Mouse (Mus musculus): Measurements from ENCODE around the gene Rnf151. TPM values are rescaled to one million over a fixed set of nuclear protein-coding genes. Genes with fewer than 3 reads are reported as not detected.

Gene Rnf151
- total RNA-seq, 2 experiments from 2014 or later: not detected

DNA sequence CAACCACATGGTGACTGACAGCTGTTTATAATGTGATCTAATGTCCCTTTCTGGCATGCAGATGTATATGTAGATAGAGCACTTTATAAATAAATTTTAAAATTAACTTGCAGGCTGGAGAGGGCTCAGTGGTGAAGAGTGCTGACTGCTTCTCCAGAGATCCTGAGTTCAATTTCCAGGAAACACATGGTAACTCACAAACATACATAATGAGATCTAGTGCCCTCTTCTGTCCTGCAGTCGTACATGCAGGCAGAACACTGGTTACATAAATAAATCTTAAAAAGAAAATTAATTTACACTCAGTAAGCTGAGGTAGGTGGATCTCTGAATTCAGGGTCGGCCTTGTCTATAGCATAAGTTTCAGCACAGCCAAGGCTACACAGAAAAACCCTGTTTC, 9.2 kb downstream of the Rnf151 start:
- no peak for DNase-seq (ENCODE audit: low spot score in 2 of 2)
- intact Hi-C loops (cut with DNase I): no loop called here

DNA sequence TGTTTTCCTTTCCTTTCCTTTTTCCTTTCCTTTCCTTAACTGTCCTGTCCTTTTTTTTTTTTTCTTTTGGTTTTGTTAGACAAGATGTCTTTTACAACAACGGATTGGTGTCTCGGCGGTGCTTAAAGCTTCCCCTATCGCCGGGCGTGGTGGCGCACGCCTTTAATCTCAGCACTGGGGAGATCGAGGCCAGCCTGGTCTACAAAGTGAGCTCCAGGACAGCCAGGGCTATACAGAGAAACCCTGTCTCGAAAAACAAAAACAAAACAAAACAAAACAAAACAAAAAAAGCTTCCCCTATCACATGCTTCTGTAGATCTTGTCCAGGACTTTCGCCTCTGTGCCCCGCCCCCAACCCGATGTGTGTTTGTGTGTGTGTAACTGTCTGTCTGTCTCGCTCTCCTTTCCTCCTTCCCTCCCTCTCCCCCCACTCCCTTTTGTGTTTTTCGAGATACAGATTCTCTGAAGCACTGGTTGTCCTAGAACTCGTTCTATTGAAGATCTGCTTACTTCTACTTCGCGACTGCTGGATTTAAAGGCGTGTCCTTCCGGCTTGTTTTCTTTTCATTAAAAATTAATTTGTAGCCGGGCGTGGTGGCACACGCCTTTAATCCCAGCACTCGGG, 9.9 kb downstream of the Rnf151 start:
- DNase-seq (ENCODE audit: low spot score in 2 of 2): no peak
- intact Hi-C loops (cut with DNase I): no loop called here

DNA sequence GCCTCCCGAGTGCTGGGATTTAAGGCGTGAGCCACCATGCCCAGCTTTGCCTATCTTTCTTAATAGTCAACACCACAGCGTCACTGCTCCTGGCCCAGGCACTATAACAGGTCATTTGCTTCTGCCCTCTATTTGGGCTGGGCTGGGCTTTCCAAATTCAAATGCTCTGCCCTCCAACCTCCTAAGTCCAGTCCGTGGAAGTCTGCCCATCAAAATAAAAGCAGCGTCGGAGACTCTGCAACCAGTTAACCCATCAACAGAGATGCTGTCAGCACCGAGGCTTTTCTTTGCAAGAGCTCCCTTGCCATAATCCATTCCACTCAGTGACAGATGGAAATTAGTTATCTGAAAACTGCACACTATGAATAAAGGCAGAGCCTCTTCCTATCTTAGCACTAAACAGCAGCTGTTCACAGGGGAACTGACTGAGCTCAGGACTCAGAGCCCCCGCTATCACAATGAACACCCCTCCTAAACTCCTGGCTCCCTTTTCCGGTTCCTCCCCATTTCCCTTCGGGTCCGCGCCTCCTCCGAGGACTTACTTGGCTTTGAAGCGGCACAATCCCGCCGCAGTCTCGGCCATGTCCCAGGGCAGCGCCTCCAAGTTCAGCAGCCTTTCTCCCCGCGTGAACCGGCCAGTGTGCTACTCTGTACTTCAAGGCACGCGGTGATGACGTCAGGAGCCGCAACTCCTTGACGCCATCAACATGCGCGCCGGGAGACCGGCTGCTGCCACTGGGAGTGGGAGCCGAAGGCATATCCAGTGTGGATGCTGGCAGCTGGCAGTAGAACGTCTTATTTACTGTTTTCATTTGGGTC, 10.7 kb downstream of the Rnf151 start, which contains the start of gene Tbl3:
Tbl3 (minus strand) TSS at position 679 of the 819 bp plus-strand sequence.
- intact Hi-C loops (cut with DNase I): no loop called here
- DNase-seq (ENCODE audit: low spot score in 2 of 2): peak; percentile 94 to 95

DNA sequence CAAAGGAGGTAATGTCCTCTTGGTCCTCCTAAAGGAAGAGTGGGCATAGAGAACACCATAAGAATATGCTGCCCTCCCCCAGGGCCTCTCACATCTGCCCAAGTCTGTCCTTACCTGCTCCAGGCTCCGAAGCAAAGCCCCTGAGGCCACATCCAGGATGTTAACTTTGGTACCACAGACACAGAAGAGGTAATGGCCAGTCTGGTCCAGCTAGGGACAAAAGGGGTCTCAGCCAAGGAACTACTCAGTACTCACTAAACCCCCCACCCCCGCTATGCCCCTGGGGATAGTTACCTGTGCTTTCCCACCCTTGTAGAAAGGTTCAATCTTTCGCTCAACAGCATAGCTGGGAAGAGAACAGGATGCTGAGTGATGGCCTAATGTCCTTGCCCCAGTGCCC, 12.0 kb downstream of the Rnf151 start:
- intact Hi-C loops (cut with DNase I): no loop called here
- no peak for DNase-seq (ENCODE audit: low spot score in 2 of 2)

DNA sequence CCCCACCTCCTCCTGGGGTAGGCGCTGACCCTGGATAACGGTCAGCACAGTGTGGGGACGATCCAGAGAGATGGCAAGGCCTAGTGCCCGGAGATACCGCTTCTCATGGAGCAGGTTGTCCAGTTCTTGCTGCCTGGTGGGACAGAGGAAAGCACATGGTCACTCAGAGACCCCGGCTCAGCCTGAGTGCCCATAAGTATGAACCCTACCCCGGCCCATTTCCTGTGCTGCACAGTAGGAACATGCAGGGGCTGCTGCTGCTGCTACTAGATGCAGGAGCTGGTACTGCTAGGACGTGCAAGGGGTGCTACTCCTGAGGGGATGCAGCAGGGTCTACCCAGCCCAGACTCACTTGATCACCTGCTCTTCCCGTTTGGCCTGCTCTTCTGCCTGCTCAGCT, 16.6 kb downstream of the Rnf151 start:
- intact Hi-C loops (cut with DNase I): no loop called here
- no peak for DNase-seq (ENCODE audit: low spot score in 2 of 2)

DNA sequence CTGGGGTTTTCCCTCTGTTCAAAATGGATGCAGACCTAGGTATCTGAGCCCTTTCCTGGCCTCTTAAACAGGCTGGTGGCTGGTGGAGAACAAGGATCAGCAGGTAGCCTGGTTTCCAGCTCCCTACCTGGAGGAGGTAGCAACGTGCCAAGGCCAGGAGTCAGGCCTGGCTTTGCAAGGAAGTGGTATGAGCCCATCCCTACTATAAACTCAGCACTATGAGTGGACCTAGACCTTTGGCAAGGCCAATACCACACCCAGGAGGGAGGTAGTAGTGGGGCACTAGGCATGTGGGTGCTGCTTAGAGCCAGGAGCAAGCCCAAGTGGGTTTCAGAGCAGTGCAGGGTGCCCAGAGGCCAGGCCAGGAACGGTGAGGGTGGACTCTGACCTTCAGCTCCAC, 18.4 kb downstream of the Rnf151 start:
- DNase-seq (ENCODE audit: low spot score in 2 of 2): no peak
- intact Hi-C loops (cut with DNase I): no loop called here

DNA sequence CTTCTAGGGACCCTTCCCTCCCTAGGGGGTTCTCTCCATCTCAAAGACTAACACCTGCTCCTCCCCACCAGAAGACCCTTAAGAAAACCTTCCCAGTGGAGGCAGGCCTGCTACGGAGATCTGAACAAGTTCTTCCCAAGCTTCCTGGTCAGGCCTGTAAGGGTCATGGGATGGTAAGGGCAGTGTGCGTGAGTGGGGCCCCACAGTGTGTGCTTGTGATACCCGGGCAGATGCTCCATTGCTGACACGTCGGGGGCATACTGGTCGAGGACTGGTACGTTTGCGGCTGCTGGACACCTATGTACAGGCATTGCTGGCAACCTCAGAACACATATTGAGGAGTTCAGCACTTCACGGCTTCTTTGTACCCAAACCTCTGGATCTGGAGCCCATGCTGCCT, 19.1 kb downstream of the Rnf151 start:
- DNase-seq (ENCODE audit: low spot score in 2 of 2): no peak
- intact Hi-C loops (cut with DNase I): no loop called here

DNA sequence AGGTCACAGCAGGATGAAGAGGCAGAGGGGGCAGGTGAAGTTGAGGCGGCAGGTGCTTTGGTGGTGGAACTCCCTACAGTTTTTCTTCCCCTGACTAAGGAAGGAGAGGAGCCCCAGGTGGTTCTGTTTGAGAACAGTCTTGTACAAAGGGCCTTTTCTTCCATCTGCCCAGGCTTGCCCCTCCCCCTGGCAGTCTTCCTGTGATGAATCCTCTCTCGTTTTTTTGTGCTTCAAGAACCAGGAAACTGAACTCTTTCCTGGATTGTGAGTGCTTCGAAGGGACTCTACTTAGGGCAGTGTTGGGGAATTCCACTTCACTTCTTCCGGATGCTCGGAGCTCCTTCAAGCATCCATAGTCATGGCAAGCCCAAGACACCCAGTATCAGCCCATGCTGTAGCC, 19.9 kb downstream of the Rnf151 start:
- no peak for DNase-seq (ENCODE audit: low spot score in 2 of 2)
- intact Hi-C loops (cut with DNase I): no loop called here

DNA sequence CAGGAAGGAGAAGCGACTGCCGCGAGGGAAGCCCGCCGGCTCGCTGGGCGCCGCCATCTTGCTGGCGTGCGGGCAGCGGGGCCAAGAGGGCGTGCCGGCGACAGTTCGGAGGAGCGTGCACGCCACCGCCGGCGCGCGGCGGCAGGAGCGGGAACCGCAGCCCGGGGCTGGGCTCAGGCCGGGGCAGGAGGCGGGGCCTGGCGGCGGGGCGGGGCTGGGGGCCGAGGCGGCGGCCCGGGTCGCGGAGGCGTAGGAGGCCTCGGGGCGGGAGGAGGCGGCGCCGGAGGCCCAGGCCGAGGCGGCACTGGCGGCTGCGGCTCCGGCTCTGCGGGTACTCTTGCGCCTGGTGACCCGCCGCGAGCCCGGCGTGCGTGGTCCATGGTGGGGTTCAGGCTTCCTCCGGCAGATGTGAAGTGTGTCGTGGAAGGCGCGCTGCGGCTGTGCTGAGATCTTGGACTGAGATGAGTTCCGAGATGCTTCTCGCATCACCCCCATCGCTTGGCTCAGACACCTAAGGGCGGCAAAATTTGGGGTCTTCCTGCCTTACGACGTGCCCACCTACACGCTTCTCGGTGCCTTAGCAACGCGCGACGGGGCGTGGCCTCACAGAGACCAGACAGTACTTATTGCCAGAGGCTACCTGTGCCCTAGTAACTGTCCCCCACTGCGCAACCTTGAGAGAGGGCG, 21.7 kb downstream of the Rnf151 start, which contains the start of the genes Gfer and Noxo1:
Gfer (minus strand) TSS at position 146 of the 687 bp plus-strand sequence.
Noxo1 (plus strand) TSS at position 224 of the 687 bp plus-strand sequence.
- DNase-seq (ENCODE audit: low spot score in 2 of 2): peak; percentile 81 to 87
- intact Hi-C loops (cut with DNase I): no loop called here

DNA sequence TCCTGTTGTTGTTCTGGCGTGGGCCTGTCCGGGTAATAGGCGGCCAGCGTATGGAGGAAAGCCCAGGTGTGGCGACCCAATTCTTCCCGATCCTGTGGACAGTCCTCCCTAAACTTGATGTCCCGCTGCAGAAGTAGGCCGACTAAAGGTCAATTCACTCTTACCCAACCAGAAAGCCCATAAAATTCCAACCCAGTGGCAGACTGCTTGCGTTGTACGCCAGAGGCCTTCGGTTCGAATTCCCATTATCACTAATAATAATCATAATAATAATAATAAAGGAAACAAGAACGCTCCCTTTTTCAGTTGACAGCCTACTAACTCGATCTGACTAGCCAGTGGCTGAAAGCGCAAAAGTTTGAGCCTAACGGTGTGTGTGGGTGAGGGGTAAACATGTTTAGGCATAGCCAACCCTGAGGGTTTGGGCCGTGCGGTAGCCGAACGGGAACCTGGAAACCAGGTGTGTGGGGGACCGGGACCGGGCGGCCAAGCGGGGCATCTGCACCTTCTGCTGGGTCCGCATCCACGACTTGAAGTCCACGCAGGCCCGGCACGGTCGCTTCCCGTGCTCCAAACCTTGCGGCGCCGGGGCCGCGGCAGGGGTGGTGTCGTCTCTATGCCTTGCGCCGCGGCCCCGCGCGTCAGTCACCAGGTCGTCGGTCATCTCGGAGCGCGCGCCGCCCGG, 22.4 kb downstream of the Rnf151 start:
- intact Hi-C loops (cut with DNase I): no loop called here
- DNase-seq (ENCODE audit: low spot score in 2 of 2): no peak

DNA sequence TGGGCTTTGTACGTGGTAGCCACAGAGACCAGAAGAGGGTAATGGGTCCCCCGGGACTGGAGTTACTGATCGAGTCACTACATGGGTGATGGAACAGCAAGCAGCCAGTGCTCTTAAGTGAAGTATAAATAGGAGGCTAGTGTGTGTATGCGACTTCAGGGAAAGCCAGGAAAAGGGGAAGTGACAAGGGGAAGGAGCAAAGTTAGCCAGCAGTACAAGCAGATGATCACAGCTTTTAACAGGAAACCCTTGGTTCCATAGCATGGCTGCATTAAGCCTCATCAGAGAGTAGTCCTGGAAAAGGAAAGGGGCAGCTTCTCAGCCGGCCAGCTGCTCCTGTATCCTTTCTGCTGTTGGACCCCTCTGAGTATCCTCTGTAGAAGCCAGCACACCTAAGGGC, 25.5 kb downstream of the Rnf151 start:
- DNase-seq (ENCODE audit: low spot score in 2 of 2): no peak
- intact Hi-C loops (cut with DNase I): no loop called here

DNA sequence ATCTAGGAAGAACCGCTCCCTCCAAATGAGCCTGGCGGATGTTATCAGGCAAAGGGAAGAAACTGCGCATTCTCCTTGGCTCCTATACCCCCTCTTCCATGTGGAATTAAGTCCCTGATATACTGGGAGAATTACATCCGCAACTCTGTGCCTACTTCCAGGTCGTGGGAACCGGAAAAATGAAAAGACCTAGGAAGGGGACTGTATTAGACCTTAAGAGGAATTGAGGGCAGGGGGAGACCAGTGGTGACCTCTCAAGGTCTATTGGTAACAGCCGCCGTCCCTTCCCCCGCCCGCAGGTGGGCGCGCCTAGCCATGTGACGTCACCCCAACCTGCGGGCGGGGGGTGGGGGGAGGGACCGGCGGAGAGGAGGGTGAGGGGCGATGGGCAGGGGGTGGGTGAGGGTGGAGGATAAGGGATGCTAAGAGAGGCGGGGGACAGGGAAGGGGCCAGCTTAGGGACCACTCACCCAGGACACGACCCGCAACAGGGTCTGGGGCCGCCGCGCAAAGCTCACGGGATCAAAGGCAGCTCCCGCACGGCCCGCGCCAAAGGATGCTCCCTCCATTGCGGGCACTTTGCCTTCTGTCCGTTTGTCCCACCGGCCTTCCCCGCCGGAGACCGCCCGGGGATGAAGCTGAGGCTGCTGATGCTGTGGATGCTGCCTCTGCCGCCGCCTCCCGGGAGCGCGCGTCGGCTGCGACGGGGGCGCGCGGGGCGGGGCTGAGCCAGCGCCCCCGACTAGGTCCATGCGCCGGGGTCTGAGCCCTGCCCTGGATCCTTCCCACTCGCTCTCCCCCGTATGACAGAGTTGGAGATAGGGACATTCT, 28.4 kb downstream of the Rnf151 start, which contains the start of gene Syngr3:
Syngr3 (minus strand) TSS at position 705 of the 831 bp plus-strand sequence.
- DNase-seq (ENCODE audit: low spot score in 2 of 2): peak; percentile 58 to 66
- intact Hi-C loops (cut with DNase I): no loop called here

DNA sequence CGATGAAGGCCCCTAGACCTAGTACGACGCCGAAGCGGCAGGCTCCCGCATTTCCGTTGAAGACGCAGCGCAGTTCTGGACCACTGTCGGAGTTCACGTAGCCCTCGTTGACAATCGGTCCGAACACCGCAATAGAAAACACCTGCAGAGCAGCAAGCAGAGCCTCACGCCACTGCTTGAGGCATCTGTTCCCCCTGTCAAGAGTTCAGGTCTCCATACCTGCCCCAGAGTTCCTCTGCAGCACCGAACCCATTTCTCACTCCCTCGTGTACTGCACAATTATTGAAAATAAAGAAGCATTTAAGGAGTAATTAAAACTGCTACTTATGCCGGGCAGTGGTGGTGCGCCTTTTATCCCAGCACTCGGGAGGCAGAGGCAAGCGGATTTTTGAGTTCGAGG, 30.3 kb downstream of the Rnf151 start:
- no peak for DNase-seq (ENCODE audit: low spot score in 2 of 2)
- intact Hi-C loops (cut with DNase I): no loop called here

DNA sequence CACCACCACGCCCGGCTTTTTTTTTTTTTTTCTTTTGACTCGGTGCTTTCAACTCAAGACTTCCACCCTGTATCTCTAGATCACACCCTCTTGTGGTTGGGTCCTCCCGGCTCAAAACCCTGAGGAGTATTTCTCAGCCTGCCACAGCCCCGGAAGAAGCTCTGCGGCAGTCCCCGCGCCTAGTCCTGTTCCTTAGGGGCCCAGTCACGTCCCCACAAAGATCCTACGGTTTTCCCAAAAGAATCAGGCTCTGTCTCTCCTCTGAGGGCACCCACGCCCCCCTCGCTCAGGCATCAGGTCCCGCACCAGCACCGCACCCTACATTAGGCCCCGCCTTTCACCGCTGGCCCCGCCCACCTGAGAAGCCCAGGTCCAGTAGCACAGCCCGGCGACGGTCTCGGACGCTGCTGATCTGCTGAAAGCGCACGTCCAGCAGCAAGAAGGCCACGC, 30.7 kb downstream of the Rnf151 start:
- no peak for DNase-seq (ENCODE audit: low spot score in 2 of 2)

DNA sequence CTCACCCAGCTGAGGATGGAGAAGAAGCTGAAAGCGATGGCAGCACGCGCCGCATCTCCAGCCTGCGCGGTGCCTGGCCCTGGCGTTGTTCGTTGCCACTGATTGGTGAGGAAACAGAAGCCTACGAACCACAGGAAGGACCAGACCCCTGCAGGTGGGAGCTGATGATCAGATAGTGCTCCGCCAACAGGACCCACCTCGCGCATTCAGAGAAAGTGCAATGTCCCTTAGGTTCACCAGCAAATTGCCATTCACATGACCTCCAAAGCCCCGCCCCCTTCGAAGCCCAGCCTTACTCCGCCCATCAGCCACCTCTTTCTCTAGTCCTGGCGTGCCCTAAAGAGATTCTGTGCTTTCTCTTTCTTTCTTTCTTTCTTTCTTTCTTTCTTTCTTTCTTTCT, 31.3 kb downstream of the Rnf151 start:
- no peak for DNase-seq (ENCODE audit: low spot score in 2 of 2)
- intact Hi-C loops (cut with DNase I): no loop called here

More for the DNA sequence above, 30.7 kb downstream of the Rnf151 start:
- intact Hi-C loops (cut with DNase I): no loop called here

DNA sequence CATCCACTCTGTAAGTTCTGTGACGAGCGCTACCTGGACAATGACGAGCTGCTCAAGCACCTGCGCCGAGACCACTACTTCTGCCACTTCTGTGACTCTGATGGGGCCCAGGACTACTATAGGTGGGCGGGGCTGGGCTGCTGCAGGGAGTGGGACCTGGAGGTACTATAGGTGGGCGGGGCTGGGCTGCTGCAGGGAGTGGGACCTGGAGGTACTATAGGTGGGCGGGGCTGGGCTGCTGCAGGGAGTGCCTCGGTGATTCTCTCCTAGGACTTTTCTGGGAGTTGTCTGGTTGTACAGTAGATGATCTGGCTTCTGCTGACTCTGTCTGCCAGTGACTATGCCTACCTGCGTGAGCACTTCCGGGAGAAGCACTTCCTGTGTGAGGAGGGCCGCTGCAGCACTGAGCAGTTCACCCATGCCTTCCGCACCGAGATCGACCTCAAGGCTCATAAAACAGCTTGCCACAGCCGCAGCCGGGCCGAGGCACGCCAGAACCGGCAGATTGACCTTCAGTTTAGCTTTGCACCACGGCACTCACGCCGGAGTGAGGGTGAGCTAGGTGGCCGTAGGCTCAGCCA, 40.3 kb downstream of the Rnf151 start:
- no peak for DNase-seq (ENCODE audit: low spot score in 2 of 2)
- intact Hi-C loops (cut with DNase I): no loop called here

DNA sequence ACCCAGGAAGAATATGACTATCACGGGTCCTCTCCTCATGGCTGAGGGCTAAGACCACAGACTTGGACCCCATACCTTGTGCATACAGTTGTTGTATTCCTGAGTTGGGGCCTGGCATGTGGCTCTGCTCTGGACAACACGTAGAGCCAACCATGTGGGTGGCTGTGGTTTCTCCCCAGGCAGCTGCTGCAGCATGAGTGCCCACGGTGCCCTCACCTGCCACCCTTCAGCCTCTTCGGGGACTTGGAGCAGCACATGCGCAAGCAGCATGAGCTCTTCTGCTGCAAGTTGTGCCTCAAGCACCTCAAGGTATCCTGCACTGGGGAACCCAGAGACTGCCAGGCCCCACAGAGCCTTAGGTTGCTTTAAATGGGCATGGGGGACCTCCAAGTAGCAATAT, 41.0 kb downstream of the Rnf151 start:
- DNase-seq (ENCODE audit: low spot score in 2 of 2): no peak
- intact Hi-C loops (cut with DNase I): no loop called here

DNA sequence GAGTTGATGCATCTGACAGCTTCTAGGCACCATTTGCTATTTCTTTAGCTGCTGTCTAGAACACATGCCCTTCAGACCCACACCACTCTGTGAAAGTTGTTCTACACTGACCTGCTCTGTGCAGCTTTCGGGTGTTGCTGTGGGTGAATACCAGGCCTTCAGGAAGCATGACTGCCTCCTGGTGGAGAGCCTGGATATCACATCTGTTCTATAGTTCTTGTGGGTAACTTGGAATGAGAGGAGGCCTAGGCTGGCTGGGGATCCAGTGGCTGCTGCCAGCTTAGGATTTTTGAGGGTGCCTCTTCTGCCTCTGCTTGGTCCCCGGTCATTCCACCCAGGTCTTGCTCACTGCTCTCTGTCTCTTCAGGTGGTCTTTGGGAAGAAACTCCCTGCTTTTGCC, 41.7 kb downstream of the Rnf151 start:
- intact Hi-C loops (cut with DNase I): no loop called here
- DNase-seq (ENCODE audit: low spot score in 2 of 2): no peak

DNA sequence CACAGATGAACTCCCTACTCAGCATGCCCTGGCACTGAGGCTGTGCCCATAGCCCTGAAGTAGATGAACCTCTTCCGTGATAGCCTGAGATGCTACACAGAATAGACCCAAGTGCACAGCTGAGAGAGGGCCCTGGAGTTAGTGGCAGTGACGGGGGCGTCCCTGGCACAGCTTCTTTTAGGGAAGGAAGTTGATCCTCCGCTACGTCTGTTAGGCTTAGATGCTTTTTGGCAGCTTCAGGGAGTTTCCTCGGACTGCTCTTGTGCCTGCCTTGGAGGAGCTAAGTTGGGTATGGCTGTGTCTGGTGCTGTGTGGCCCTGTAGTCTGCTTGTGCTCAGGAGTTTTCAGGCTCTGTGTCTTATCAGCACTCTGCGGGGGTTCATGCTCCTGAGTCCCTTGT, 43.6 kb downstream of the Rnf151 start:
- intact Hi-C loops (cut with DNase I): no loop called here
- peak; percentile 64 to 73 for DNase-seq (ENCODE audit: low spot score in 2 of 2)
